Mouse (Mus musculus) midbrain, embryonic 14.5 days (tissue): ENCODE measurements around the gene Apoe. TPM values are rescaled to one million over a fixed set of nuclear protein-coding genes. Genes with fewer than 3 reads are reported as not detected.

Experiments
- ATAC-seq: fragments of 200-750 bp; cut with Nextera tagmentation; 2 replicates; pipeline ENCODE4 v1.8.0; 2017; ENCODE audit warnings: moderate number of reproducible peaks, moderate library complexity; ENCODE audit not compliant: low FRiP score, low TSS enrichment
- DNase-seq: peaks from one replicate; pipeline ENCODE4 v3.0.0-alpha.2; 2015
- H3K27ac ChIP-seq: fragments of 300-500 bp; sonication (generic); replicated peaks from 2 replicates; pipeline ENCODE4 v1.5.1; 2014; ENCODE audit warnings: mild to moderate bottlenecking, low read depth, low read length, moderate library complexity
- H3K27me3 ChIP-seq: fragments of 300-500 bp; sonication (generic); 2 replicates; pipeline ENCODE4 v1.6.1; 2014; ENCODE audit warnings: low read length, control low read depth, mixed read lengths; ENCODE audit not compliant: control insufficient read depth, insufficient read depth
- H3K36me3 ChIP-seq: fragments of 300-500 bp; sonication (generic); 2 replicates; pipeline ENCODE4 v1.6.1; 2014; ENCODE audit warnings: low read length, control low read depth; ENCODE audit not compliant: control insufficient read depth, insufficient read depth
- H3K4me1 ChIP-seq: fragments of 300-500 bp; sonication (generic); 2 replicates; pipeline ENCODE4 v1.6.1; 2014; ENCODE audit warnings: mild to moderate bottlenecking, antibody characterized with exemption, low read length, control low read depth; ENCODE audit not compliant: control insufficient read depth, insufficient read depth
- H3K4me2 ChIP-seq: fragments of 300-500 bp; sonication (generic); 2 replicates; pipeline ENCODE4 v1.6.1; 2014; ENCODE audit warnings: mild to moderate bottlenecking, low read length, moderate library complexity
- H3K4me3 ChIP-seq: fragments of 300-500 bp; sonication (generic); replicated peaks from 2 replicates; pipeline ENCODE4 v1.5.1; 2014; ENCODE audit warnings: low read depth, low read length
- H3K9ac ChIP-seq: fragments of 300-500 bp; sonication (generic); replicated peaks from 2 replicates; pipeline ENCODE4 v1.6.1; 2014; ENCODE audit warnings: mild to moderate bottlenecking, low read length, moderate library complexity
- H3K9me3 ChIP-seq: fragments of 300-500 bp; sonication (generic); 2 replicates; pipeline ENCODE4 v1.6.1; 2016; ENCODE audit warnings: low read length, control low read depth, mixed read lengths; ENCODE audit not compliant: control insufficient read depth
- WGBS: fragments of 180-500 bp; shearing (Covaris S2); extraction: QIAGEN DNeasy Blood & Tissue Kit; methylation state at CpG from one replicate; pipeline ENCODE4 v1.1.7; 2014; 5-methylcytosine and 5-hydroxymethylcytosine counted together
- polyA plus RNA-seq: library from polyadenylated mRNA; unstranded; fragments of >200 nt; fragmentation: Nextera tagmentation; extraction: Ambion mirVana; gene quantifications from 2 replicates; pipeline ENCODE4 v1.2.1, GENCODE M21; 2014

Gene Apoe
- polyA plus RNA-seq, 1 experiment from 2014 or later = 265 TPM

GRCm38 (mm10) chr7:19681202-19681694 is 17.7 kb downstream of the Apoe start, which contains the start of the genes Gm44805 and Apoc4:
Gm44805 (minus strand) TSS chr7:19681423.
Apoc4 (minus strand) TSS chr7:19681479.
- ATAC-seq (no peak), DNase-seq (no peak)
- Histone ChIP-seq H3K4me3 (no peak within 1 kb of the TSS), H3K36me3 (no peaks in the 10 kb centered on the region), H3K27ac (no peak within 1 kb of the TSS), H3K9me3 (no peaks in the 10 kb centered on the region), H3K9ac (no peak within 1 kb of the TSS), H3K27me3 (no peaks in the 10 kb centered on the region), H3K4me2 (no peak within 1 kb of the TSS), H3K4me1 (no peaks in the 10 kb centered on the region)
- 65% methylated on average over 8 of the region's 8 CpGs for WGBS

DNA sequence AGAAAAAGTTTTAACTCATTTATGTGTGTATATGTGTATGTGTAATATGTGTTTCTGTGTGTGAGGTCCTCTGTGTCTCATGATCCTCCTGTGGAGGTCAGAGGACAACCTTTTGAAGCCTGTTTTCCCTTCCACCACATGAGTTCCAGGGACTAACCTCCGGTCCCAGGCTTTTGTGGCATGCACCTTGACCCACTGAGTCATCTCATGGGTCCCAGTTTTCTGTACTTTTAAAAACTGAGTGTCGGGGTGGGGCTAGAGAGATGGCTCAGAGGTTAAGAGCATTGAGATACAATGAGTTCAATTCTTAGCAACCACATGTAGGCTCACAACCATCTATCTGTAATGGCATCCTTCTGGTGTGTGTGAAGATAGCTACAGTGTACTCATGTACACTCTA is 18.3 kb downstream of the Apoe start:
- 87% methylated on average over 2 of the region's 2 CpGs for WGBS
- ATAC-seq = no peak

GRCm38 (mm10) chr7:19678901-19679300 is 20.1 kb downstream of the Apoe start:
- no peak overlapping the region for H3K27ac ChIP-seq
- H3K4me1 ChIP-seq = no peaks in the 10 kb centered on the region
- H3K27me3 ChIP-seq = no peaks in the 10 kb centered on the region
- 81% methylated on average over 3 of the region's 3 CpGs for whole genome bisulfite sequencing
- no peak overlapping the region for H3K9ac ChIP-seq
- ATAC-seq (no peak), DNase-seq (no peak)
- no peaks in the 10 kb centered on the region for H3K36me3 ChIP-seq
- H3K4me3 ChIP-seq = no peak overlapping the region
- no peaks in the 10 kb centered on the region for H3K9me3 ChIP-seq
- no peak overlapping the region for H3K4me2 ChIP-seq

More for the DNA sequence above, 18.3 kb downstream of the Apoe start:
- Histone ChIP-seq H3K4me1 (no peaks in the 10 kb centered on the region), H3K9ac (no peak overlapping the region), H3K27ac (no peak overlapping the region), H3K27me3 (no peaks in the 10 kb centered on the region), H3K4me3 (no peak overlapping the region), H3K9me3 (no peaks in the 10 kb centered on the region), H3K36me3 (no peaks in the 10 kb centered on the region), H3K4me2 (no peak overlapping the region)
- no peak for DNase-seq

- H3K9me3 ChIP-seq = no peaks in the 10 kb centered on the region
- 79% methylated on average over 8 of the region's 8 CpGs for WGBS
- no peak within 1 kb of the TSS for H3K4me3 ChIP-seq
- no peak within 1 kb of the TSS for H3K9ac ChIP-seq
- no peak for DNase-seq
- ATAC-seq = no peak
- no peak within 1 kb of the TSS for H3K4me2 ChIP-seq
- H3K27me3 ChIP-seq = no peaks in the 10 kb centered on the region
- no peak within 1 kb of the TSS for H3K27ac ChIP-seq
- no peaks in the 10 kb centered on the region for H3K4me1 ChIP-seq
- no peaks in the 10 kb centered on the region for H3K36me3 ChIP-seq
Observed at GRCm38 (mm10) chr7:19677872-19678271, 21.1 kb downstream of the Apoe start, which contains the start of gene Apoc2. Apoc2 (minus strand) TSS chr7:19677941.

GRCm38 (mm10) chr7:19676662-19677061 is 22.3 kb downstream of the Apoe start:
- H3K36me3 ChIP-seq = no peaks in the 10 kb centered on the region
- H3K27ac ChIP-seq = no peak overlapping the region
- H3K4me3 ChIP-seq = no peak overlapping the region
- no peaks in the 10 kb centered on the region for H3K27me3 ChIP-seq
- ATAC-seq = no peak
- no peaks in the 10 kb centered on the region for H3K4me1 ChIP-seq
- DNase-seq = no peak
- WGBS = 72% methylated on average over 1 of the region's 1 CpGs
- H3K4me2 ChIP-seq = no peak overlapping the region
- no peak overlapping the region for H3K9ac ChIP-seq
- no peaks in the 10 kb centered on the region for H3K9me3 ChIP-seq

DNA sequence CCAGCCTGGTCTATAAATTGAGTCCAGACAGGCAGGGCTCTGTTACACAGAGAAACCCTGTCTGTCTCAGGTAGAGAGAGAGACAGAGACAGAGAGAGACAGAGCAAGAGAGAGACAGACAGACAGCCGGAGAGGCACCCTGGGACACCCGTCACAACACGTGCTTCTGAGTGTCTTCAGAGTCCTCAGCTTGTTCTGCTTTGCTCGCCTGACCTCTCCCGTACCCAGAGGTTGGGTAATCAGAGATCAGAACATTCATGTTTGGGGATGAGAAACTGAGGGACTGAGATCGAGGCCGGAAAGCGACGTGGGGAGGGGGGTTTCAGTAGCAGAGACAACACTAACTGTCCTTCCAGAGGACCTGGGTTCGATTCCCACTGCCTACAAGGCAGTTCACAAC is 23.2 kb downstream of the Apoe start:
- DNase-seq (no peak), ATAC-seq (no peak)
- H3K27me3 ChIP-seq = no peaks in the 10 kb centered on the region
- no peaks in the 10 kb centered on the region for H3K9me3 ChIP-seq
- H3K9ac ChIP-seq = no peak overlapping the region
- H3K27ac ChIP-seq = no peak overlapping the region
- no peak overlapping the region for H3K4me2 ChIP-seq
- H3K4me3 ChIP-seq = no peak overlapping the region
- no peaks in the 10 kb centered on the region for H3K36me3 ChIP-seq
- H3K4me1 ChIP-seq = no peaks in the 10 kb centered on the region
- WGBS = 81% methylated on average over 10 of the region's 10 CpGs

DNA sequence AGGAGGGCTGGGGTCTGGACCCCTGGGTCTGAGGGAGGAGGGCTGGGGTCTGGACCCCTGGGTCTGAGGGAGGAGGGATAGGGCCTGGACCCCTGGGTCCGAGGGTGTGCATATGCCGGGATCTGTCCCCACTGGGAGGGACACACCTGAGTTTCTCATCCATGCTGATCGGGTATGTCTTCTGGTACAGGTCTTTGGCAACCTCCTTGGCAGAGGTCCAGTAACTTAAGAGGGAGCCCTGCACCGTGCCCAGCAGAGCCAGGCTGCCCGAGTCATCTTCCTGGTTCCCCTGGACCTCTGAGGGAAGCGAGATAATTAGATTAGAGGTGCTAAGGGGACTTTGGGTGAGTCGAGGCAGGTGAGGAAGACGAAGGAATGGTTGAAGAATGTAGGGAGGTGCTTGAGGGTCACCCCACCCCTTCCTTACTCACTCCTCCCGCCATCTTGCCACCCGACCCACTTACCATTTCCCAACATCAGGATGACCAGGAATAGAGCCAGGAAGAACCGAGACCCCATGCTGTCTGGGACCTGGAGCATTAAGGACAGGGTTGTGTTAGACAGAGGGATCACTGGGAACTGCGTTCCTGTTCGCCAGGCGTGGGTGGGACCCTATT is 25.8 kb downstream of the Apoe start:
- 68% methylated on average over 14 of the region's 14 CpGs for WGBS
- Histone ChIP-seq H3K4me1 (0 out of 2 replicates have a peak, but pooled peaks cover 2% of the 10 kb centered on the region), H3K9ac (no peak overlapping the region), H3K4me3 (no peak overlapping the region), H3K36me3 (no peaks in the 10 kb centered on the region), H3K27me3 (no peaks in the 10 kb centered on the region), H3K4me2 (no peak overlapping the region), H3K27ac (no peak overlapping the region), H3K9me3 (no peaks in the 10 kb centered on the region)
- DNase-seq (no peak), ATAC-seq (no peak)

- DNase-seq (no peak), ATAC-seq (no peak)
- Histone ChIP-seq H3K4me3 (no peak overlapping the region), H3K27ac (no peak overlapping the region), H3K9me3 (no peaks in the 10 kb centered on the region), H3K4me1 (0 out of 2 replicates have a peak, but pooled peaks cover 2% of the 10 kb centered on the region), H3K36me3 (no peaks in the 10 kb centered on the region), H3K4me2 (no peak overlapping the region), H3K27me3 (no peaks in the 10 kb centered on the region), H3K9ac (no peak overlapping the region)
- 72% methylated on average over 10 of the region's 10 CpGs for WGBS
Observed at GRCm38 (mm10) chr7:19671511-19671910, 27.5 kb downstream of the Apoe start.
